Mouse (Mus musculus) natural killer cell, adult 2 months (primary cell): Measurements from ENCODE around the gene Neu3.

ENCODE experiments used
- DNase-seq, 2 experiments: peaks; one replicate each; pipeline ENCODE4 v3.0.0; 2022; ENCODE audit warnings: low spot score in 2 of 2

Neu3 gene

DNA sequence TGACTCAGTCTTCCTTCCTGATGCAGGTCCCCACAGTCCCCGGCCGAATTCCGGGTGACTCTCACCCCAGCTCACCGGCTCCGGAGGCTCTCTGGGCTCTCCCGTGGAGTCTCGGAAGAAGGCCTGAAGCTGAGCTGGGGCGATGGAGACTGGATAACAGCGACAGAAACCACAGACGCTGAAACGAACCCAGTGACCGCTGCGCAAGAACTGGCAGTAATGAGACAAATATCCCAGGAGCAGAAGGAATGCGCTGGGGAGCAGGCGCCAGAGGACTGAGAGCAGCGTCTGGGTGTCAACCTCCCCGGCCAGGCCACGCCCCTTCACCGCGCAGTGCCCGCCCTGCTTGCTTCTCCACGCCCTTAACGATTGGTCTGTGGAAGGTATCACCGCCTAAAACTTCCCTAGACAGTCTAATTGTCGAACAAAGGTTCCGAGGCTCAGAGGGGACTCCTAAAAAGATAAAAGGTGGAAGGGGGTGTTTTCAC, at the start of gene Neu3:
Gene Neu3, minus strand, starts transcription at position 335 of the 488 bp plus-strand sequence.
- DNase-seq: peak; percentile 80 to 88

DNA sequence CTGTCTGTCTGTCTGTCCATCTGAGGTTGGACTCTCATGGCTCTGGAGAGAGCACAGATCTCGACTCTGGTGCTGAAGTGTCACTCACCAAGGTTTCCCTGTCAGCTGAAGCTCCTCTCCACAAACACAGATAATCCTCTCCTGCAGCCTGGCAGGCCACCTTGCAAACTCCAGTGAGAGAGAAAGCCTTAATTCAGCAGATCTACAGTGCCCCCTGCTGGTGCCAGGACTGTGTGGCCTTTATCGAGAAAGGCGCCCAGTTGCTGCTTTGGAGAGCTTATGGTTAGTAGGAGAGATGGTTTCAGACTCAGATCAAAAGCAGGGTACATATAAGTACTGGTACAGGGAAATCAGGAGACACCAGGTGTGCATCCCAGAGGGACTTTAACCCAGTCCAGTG, 48.1 kb upstream of the Neu3 start:
- peak; percentile 45 to 69 for DNase-seq

DNA sequence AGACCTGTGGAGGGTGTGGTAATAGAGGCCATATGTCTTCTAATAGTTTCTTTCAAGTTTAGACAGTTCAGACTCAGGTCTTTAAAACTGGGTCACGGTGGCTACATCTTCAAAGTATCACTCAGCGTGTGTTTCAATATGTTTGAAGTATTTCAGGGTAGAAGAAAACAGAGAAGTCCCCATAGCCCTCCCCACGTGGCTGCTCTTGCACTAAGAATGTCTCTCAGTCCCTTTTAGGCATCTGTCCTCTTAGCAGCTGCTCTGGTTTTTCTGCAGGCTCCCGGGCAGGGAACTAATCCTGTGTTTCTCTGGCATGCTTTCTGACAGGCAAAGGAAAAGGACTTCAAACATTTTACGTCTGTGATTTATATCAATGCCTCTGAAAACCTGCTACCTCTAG, 47.7 kb upstream of the Neu3 start:
- no peak for DNase-seq

DNA sequence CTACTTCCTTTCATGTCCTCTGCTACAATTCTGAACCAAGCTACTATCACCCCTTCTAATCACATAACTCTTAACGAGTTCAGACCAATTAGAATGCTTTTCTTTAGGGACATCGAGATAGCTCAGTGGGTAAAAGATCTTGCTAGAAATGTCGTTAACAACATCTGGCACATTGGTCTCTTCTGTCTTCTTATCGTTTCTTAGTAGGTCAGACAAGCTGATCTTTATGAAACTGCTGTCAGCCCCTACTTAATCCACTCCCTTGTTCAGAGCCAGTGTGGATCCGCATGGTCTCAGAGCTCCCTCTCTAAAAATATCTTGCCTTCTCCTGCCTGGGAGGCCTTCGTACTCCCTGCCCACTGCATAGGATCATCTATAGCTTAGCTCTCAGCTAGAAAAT, 45.7 kb upstream of the Neu3 start:
- no peak for DNase-seq

DNA sequence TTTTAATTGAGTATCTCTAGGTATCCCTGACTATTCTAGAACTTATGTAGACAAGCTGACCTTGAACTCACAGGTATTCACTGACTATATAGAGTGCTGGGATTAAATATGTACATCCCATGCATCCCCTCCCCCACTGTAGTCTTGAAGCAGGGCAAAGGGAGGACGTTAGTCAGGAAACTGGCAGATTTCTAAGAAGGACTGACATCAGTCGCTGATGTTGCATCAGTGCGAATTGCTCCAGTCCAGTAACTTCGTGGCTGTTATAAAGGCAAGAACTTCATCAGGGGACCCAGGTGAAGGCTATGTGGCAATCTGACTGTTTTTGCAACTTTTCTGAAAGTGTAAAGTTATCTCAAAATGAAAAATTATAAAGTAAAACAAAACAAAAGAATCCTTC, 41.1 kb upstream of the Neu3 start:
- DNase-seq: no peak

DNA sequence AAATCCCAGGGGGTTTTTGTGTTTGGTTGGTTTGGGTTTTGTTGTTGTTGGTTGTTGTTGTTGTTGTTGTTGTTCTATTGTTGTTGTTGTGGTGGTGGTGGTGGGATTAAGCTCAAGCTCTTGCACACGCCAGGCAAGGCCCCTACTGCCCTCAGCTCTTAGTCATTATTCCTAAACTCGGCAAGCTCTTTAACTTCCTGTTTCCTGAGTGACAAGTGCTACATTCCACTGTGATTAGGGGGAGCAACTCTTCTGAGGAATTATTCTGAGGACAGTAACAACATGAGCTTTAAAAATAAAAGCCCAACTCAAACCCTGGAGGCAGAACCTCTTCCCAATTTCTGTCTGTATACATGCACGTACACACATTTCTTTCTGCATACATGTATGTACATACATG, 37.0 kb upstream of the Neu3 start:
- no peak for DNase-seq

DNA sequence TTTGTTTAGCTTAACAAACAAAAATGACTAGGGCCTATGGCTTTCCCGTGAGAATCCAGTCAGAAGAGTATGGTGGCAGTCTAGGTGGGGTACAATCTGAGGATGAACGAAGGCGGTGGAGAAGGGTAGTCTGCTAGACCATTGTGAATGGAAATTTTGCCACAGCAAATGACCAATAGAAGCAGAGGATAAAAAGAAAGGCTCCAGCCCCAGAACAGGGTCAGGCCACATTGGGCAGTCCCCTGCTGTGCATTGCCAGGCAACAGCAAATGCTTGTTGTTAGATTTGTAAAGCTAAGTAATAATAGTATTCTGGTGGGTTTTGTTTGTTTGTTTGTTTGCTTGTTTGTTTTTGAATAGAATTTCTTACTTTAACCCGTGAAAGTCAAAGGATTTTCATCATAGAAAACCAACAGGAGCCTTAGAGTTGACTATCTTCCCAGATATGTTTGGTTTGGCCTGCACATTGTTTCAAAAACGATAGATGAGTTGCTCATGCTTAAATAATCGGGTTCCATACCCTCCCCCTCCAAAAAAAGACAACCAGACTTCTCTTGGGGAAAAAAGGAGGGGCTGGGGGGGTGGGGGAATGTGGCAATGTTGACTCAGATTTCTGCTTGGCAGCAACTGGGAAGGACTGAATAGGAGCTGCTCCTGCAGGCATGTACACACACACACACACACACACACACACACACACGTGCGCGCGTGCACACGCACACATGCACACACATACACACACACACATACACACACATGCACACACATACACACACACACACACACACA, 36.2 kb upstream of the Neu3 start:
- no peak for DNase-seq

DNA sequence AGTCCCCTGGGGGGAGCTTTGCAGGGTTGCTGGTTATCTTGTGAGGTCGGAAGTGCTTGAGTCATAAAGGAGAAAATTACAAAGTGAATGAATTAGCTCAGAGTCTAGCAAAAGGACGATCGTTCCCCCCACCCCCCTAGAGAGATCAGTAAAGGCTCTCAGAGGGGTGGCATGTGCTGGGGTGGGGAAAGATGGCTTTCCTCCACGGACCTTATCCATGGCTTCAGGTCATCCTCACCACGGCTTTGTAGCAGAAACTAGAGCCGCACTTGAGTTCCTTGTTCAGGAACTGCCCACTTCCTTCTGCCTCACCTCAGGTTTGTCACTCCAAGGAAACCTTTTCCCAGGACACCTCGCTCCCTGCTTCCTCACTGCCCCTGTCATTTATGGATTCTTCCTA, 35.1 kb upstream of the Neu3 start, which contains the start of gene Spcs2:
Gene Spcs2, minus strand, starts transcription at position 101 of the 400 bp plus-strand sequence.
- DNase-seq: no peak

DNA sequence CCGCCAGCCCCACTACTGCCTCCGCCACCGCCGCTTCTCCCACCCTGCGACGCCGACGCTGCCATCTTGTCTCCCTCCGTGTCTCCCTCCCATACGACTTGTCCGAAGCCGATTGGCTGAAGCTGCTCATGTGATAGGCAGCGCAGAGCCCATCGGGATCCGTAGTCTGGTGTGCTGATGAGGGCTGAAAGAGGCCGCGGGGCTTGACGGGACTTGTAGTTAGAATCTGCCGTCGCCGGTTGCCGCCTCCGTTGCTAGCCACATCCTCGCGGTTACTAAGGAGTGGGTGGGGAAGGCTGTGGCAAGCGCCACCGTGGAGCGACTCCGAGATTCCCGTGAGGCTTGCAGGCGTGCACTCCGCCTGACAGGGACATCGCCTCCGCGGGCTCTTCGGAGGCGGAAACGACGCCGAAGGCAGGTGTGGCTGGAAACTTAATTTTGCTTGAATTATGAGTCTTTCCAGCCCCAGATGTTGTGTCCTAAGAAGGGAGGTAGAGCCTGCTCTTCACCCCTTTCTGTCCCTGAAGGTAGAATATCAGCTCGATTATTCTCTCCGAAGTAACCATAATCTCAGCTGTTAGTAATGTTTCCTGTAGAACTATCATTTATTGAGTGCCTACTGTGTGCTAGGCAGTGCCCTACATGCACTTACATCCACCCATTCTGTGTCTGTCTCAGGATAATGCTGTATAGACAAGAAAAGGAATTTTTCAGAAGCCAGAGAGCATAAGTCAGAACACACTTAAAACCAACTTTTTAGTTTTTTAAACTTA, 30.8 kb upstream of the Neu3 start, which contains the start of gene Xrra1:
Gene Xrra1, plus strand, starts transcription at position 304 of the 773 bp plus-strand sequence.
- peak; percentile 93 to 94 for DNase-seq

DNA sequence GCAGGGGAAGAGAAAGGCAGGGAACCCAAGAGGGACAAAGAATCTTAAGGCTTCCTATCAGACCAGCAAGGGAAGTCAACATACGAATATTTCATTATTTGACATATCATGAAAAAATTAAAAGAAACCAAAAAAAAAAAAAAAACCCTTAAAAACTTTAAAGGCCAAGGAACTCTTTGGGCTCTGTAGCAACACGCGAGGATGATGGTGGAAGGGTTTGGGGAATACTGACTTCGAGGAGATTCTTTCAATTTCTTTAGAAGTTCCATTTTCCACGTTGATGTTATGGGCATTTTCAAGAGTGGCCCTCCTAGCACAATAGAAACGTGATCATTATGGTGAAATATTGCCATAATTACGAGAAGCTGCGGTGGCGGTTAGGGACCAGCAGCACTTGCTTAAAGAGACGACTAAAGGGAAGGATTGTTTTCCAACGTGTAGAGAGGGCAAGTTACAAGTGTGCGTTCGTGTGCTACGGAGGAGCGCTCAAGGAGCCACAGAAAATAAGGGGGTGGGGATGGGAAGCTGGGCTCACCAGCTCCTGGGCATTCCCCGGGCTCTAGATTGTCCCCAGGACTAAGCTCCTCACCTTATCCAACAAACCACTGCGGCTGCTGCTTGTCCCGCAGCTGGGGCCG, 30.1 kb upstream of the Neu3 start:
- no peak for DNase-seq

DNA sequence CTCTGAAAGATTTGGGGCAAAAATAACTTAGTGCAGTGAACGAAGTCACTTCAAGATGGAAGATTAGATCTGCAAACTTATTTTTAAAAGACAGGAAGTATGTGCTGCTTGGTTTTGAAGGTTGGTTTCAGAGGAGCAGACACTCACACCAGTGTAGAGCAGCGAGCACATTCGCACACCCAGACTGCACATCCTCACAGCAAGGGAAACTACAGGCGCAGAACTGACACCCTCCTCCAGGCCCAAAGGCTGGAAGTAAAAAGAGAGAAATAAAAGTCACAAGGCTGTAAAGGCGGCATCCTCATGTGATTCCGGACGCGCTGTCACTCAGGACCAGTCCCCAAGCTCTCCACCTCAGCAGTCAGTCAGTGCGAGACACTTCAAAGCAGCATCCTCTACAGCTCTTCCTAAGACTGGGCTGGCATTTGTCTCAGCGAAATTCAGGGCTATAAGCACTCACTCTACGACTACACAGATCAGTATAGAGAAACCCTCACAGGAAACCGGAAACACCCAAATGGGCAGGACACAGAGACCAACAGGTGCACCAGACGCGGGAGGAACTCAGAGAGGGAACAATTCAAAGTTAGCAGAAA, 28.1 kb upstream of the Neu3 start:
- peak; percentile 9 to 22 for DNase-seq

DNA sequence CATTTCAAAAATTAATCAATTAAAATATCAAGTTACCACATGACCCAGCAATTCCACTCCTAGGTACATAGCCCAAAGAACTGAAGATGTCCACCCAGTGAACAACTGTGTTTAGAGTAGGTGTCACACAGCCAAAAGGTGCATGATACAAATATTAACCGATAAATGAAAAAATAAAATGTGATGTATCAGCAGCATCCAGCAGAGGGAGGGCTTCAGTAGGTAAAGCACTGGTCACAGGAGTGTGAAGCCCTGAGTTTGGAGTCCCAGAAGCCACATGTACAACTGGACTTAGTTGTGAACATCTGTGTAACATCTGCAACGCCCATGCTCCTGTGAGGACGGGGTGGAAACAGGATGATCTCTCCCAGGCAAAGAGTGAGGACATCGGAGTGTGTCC, 26.1 kb upstream of the Neu3 start:
- DNase-seq: no peak

DNA sequence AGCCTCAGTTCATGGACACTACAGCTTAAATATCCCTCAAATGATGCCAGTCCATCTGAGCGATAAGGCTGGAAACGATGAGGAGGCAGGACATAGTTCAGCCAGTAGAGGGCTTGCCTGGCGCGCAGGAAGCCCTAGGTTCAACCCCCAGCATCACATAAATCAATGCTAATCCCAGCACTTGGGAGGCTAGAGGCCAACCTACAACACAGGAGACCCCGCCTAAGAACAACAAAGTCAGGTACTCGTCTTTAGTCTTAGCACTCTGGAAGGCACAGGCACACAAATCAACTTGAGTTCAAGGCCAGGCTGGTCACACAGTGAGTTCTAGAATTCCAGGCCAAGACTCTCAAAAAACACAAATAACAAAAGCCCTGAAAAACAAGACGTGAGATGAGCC, 25.1 kb upstream of the Neu3 start:
- DNase-seq: no peak

DNA sequence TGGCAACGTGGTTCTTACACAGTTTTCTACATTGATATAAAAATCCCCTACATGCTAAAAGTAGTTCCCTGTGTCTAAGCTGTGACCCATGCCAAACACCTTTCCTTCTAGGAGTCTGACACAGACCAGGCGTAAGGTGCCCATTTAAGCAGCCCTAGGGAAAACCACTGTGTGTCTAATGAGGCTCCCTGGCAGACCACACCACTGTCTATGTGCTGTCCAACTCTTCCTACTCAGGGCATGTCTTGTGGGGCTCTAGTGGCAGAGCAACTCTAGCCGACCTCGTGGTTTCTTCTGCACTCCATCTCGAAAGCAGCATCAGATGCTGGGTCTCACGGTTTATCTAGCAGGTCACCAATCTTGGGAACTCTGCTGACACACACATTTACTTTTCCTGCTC, 23.4 kb upstream of the Neu3 start:
- no peak for DNase-seq

DNA sequence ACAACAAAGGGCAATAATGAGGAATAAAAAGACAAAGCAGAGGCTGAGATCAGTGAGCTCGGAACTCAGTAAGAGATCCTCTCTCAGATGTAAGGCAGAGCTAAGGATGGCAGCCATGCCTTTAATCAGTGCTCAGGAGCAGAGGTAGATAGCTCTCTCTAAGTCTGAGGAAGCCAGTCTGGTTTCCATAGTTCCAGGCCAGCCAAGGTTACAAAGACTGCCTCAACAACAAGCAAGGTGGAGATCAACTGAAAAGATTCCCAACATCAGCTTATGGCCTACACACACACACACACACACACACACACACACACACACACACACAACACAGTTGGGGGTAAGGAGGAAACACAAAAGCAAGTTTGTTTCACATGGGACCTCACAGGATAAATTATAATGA, 22.9 kb upstream of the Neu3 start:
- DNase-seq: no peak

DNA sequence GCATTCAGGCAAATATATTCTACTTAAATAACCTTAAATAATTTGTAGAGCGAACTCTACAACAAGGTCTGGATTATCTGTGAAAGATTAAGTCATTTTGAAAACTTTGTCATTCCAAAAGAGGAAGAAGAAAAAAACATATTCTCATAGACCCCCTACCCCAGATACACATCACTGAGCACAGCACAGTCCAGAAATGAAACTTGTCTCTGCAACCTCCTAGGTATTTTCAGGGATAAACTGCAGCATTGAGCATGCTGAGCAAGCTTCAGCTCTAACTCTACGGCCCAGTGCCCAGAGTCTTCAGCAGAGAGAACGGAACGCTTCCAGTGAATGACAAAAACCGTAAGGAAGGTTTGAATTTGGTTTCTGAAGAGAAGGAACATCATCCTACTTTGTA, 22.3 kb upstream of the Neu3 start:
- no peak for DNase-seq

DNA sequence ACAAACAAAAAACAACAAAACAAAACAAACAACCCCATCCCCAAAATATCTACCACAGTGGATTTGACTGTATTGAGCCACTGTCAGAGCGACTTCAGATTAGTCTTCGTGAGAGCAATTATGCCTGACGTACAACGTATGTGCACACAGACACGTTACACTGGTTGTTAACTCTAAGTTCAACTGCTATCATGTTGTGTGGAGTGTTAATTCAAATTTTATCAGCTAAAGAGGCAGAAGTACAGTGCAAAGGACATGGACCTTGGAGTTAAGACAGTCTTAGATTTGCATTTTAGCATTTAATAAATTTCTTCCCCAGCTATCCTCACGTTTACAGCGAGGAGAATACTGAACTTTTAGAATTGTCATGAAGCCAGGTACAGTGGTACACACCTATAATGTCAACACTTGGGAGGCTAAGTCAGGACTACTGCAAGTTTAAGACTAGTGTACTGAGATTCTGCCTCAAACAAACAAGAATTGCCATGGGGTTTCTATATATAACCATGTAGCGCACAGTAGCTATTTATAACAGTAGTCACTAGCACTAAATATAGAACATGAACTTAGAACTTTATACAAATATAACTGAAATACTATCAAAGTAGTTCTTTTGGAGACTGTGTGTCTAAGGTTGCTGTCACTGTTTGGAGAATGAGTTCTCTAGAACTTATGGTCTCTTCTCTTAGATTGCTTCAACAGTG, 17.5 kb upstream of the Neu3 start:
- DNase-seq: no peak

DNA sequence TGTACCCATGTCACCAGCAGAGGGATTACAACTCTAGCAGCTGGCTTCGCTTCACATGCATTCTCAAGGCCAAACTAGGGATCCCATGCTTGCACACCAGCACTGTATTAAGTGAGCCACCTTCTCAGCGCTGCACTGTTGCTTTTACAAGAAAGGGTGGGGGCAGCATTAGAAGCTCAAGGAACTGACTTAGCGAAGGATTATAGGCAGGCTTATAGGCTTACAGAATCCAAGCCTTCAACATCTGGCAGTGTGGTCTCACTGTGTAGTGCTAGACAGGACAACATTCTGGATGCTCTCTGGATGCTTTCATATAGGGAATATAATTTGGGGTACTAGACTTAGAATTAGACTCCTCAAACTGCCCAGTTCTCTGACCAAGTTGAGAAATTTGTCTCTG, 10.0 kb upstream of the Neu3 start:
- no peak for DNase-seq

DNA sequence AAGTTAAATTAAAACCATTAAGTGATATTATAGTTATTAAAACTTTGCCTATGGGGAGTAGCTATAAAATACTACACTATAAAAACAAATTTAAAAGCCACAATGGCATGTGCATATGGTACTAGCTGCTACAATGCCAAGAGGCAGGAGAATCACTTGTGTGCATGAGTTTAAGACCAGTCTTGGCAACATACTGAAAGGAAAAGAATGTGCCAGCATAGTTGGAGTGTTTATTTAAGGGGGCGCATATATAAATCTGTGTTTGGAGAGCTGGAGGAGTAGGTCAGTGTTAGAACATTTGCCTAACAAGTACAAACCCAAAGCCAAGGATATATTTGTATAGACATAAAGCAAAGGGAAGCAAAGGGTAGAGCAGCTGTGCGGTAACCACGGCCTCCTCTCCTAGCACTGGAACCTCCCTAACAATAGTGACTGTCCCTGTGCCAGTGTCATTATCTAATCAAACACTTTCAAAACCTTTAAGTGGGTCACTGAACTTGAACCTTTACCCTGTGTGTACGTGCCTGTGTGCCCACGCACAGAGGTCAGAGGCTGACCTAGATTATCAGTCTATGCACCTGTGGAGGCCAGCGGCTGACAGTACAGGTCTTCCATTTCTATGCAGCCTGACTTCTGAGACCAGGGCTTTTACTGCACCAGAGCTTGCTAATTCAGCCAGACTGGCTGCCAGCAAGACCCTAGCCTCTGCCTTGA, 9.3 kb upstream of the Neu3 start:
- DNase-seq: no peak

DNA sequence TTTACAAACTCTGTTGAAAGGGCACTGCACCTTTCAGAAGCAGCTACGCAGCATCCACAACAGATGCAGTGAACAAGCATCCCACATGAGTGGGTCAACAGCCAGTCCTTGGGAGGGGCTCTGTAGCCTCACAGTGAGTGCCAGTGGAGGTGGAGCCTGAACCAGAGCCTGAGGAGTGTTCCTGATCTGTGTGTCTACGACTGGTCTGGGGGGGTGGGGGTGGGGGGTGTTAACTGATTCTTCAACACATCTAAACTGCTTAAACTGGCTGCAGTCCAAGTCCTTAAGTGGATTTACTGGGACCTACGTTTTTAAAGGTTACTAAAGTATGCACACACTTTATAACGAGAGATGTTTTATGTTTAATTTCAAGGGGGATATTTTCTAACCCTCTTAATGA, 8.6 kb upstream of the Neu3 start:
- DNase-seq: no peak
